Comparison of ENCODE assay signal across 9 mouse cellular contexts in genomic region chr14:51929309-51929943, GRCm38 (mm10). TPM values are rescaled to one million over a fixed set of nuclear protein-coding genes. Genes with fewer than 3 reads are reported as not detected.
DNase-seq lines count a peak whose midpoint lies in the region; ATAC-seq lines count a peak whose summit lies in the region.
"Had no signal": no experiment of that assay in that cellular context is flagged by ENCODE, and none has a peak within 500 bp of the region (broad histone marks: within the 10 kb centered on the region; RNA-seq: fewer than 3 reads in every experiment).

No protein-coding gene starts in this region.

- no peak for ATAC-seq in inflammation-experienced regulatory T-cells, adult 6 months

- peak; percentile 28 for DNase-seq in cerebellum, adult 9-11 months
- no peak for DNase-seq in cerebellum, adult 11 months
- peak; percentile 34 for DNase-seq in Muller cell, postnatal 12 days (ENCODE audit: inconsistent ontology term)
- peak; percentile 54 to 64 for DNase-seq in gastrocnemius, postnatal 36 days
- peak; percentile 63 to 78 for DNase-seq in kidney, postnatal 25 days
- DNase-seq in lung, postnatal 14 days = peak; percentile 71
- no peak for DNase-seq in thymus, adult 18-20 months
- DNase-seq: liver, embryonic 13.5 days had no signal

- intact Hi-C loops in gastrocnemius, postnatal 36 days (cut with DNase I) = no loop called here

RNA-seq across cellular contexts. Expression of gene Rnase13, which starts 6.9 kb away (rescaled TPM):
- not detected for total RNA-seq in gastrocnemius, postnatal 36 days (2021)
- not detected for polyA plus RNA-seq in inflammation-experienced regulatory T-cells, adult 6 months (2017; shearing (Covaris generic))
- polyA plus RNA-seq: liver, embryonic 13.5 days had no signal

RNA-seq across cellular contexts. Expression of gene Tppp2, which starts 11.2 kb away (rescaled TPM):
- total RNA-seq in gastrocnemius, postnatal 36 days (2021) = not detected
- polyA plus RNA-seq in inflammation-experienced regulatory T-cells, adult 6 months (2017; shearing (Covaris generic)) = not detected
- polyA plus RNA-seq: liver, embryonic 13.5 days had no signal

RNA-seq across cellular contexts. Expression of gene Ndrg2, which starts 15.5 kb away (rescaled TPM):
- total RNA-seq in gastrocnemius, postnatal 36 days (2021) = 1,000 to 10,000 TPM; 1,350 to 1,506 TPM
- 10 to 100 TPM in 2 of 3 experiments, 1 to 10 TPM in 1; 9.3 to 31.1 (median 21.3) TPM for polyA plus RNA-seq in inflammation-experienced regulatory T-cells, adult 6 months (2017; shearing (Covaris generic))

RNA-seq across cellular contexts. Expression of gene Slc39a2, which starts 36.7 kb away (rescaled TPM):
- total RNA-seq in gastrocnemius, postnatal 36 days (2021) = under 1 TPM; 0.20 to 0.51 TPM
- polyA plus RNA-seq in inflammation-experienced regulatory T-cells, adult 6 months (2017; shearing (Covaris generic)) = under 1 TPM; 0.29 to 0.40 (median 0.34) TPM

RNA-seq across cellular contexts. Expression of gene Mettl17, which starts 44.8 kb away (rescaled TPM):
- 10 to 100 TPM; 11.7 to 14.4 TPM for total RNA-seq in gastrocnemius, postnatal 36 days (2021)
- 10 to 100 TPM; 26.7 to 75.2 (median 69.3) TPM for polyA plus RNA-seq in inflammation-experienced regulatory T-cells, adult 6 months (2017; shearing (Covaris generic))

Comparison
In these comparisons a context has a peak if more than half of its experiments do, and no peak if none do; other contexts are left out.
1. DNase-seq: peak in cerebellum, adult 9-11 months (single experiment), Muller cell, postnatal 12 days (single experiment), gastrocnemius, postnatal 36 days (2 of 2), kidney, postnatal 25 days (2 of 2) and lung, postnatal 14 days (single experiment); none in cerebellum, adult 11 months (single experiment) and thymus, adult 18-20 months (0 of 2).